Mouse (Mus musculus): ENCODE data around the gene Polr1b. TPM values are rescaled to one million over a fixed set of nuclear protein-coding genes. Genes with fewer than 3 reads are reported as not detected.
A peak's percentile ranks its signal among the peaks of the same experiment; 100 is the strongest.

Gene Polr1b
- total and polyA plus RNA-seq, 2 experiments from 2014 or later, result 11.3 to 21.8 TPM

DNA sequence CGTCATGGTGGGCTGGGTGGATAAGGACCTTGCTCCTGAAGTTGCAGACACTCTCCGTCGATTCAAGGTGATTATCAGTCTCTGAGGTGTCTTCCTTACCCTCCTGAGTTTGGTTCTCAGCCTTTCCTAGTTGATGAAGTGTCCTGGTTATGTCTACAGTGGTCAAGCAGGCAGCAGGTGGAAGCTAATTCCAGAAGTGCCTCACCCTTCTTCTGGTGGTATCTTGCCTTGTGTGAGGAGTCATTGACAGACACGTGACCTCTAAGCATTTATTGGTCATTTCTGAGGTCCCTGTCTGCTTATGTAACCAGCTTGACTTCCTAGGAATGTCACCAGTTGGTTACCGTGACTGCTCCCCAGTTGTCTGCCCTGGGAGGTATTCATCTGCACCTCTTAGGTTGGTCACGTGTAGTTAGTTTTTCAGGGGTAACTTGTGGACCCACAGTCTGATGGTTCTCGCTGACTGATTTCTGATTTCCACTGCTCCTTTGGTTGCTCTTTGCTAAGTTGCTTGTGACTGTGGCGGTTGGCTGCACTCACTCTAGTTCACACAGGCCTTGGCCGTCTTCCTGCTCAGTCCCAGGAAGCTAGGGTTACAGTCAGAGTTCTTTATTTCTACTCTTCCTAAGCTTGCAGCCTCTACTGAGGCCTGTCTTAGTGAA lies 15.0 kb downstream of the Polr1b start:
- TF ChIP-seq CTCF (IDR thresholded peaks at IDR 0.05; ENCODE audit: low read depth), result no peak
- WGBS, result 93% methylated on average over 9 of the region's 9 CpGs
- no peak overlapping the region for H3K27ac ChIP-seq
- ATAC-seq, result no peak
- no peak overlapping the region for H3K4me2 ChIP-seq (ENCODE audit: low read depth, low read length)
- no peak overlapping the region for H3K4me3 ChIP-seq (ENCODE audit: low read length)
- DNase-seq (ENCODE audit: low spot score), result no peak
- H3K36me3 ChIP-seq (ENCODE audit: insufficient read depth, low read length), result peaks cover 61% of the 10 kb centered on the region
- H3K9ac ChIP-seq (replicated peaks; ENCODE audit: low read length), result no peak overlapping the region
- no peaks in the 10 kb centered on the region for H3K9me3 ChIP-seq (ENCODE audit: low read length)
- H3K27me3 ChIP-seq (ENCODE audit: insufficient read depth, low read length), result no peaks in the 10 kb centered on the region
- no peaks in the 10 kb centered on the region for H3K4me1 ChIP-seq (ENCODE audit: insufficient read depth, low read length)

DNA sequence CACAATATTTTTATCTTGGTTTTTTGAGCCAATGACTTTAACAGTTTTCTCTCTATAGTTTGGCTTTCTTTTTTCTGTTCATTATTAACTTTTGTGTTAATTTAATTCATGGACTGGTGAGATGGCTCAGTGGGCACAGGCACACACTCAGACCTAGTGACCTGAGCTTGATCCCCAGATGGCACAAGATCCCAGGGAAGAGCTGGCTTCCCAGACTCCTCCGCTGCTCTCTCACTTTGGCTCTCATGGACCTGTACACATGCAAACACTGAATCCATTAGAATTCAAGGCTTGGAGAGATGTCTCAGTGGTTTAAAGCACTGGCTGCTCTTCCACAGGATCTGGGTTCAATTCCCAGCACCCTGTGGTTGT lies 15.6 kb downstream of the Polr1b start:
- 92% methylated on average over 1 of the region's 1 CpGs for WGBS
- H3K9me3 ChIP-seq (ENCODE audit: low read length), result no peaks in the 10 kb centered on the region
- H3K9ac ChIP-seq (replicated peaks; ENCODE audit: low read length), result no peak overlapping the region
- H3K4me2 ChIP-seq (ENCODE audit: low read depth, low read length), result no peak overlapping the region
- ATAC-seq, result no peak
- peaks cover 61% of the 10 kb centered on the region for H3K36me3 ChIP-seq (ENCODE audit: insufficient read depth, low read length)
- H3K4me3 ChIP-seq (ENCODE audit: low read length), result no peak overlapping the region
- H3K4me1 ChIP-seq (ENCODE audit: insufficient read depth, low read length), result no peaks in the 10 kb centered on the region
- no peaks in the 10 kb centered on the region for H3K27me3 ChIP-seq (ENCODE audit: insufficient read depth, low read length)
- DNase-seq (ENCODE audit: low spot score), result no peak
- H3K27ac ChIP-seq, result no peak overlapping the region
- no peak for TF ChIP-seq CTCF (IDR thresholded peaks at IDR 0.05; ENCODE audit: low read depth)

DNA sequence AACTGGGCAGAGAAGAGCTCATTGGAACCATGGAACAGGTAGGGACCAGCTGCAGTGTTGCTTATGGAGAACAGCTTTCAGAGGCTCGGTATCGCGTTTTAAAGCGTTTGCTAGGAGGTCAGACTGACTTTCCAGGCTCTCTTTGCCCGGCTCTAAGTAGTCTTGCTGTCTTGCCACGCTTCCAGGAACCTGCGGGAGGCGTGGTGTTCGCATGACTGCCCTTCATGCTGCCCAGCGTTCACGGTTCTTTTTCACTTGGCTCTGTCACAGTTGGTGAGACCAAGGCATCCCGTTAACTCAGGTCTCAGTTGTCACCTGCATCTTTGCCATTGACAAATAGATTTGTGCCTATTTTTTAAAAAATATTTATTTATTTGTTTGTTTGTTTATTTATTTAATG lies 17.3 kb downstream of the Polr1b start:
- 93% methylated on average over 12 of the region's 12 CpGs for WGBS
- Histone ChIP-seq H3K27ac (no peak overlapping the region), H3K27me3 (ENCODE audit: insufficient read depth, low read length) (no peaks in the 10 kb centered on the region), H3K4me1 (ENCODE audit: insufficient read depth, low read length) (no peaks in the 10 kb centered on the region), H3K4me3 (ENCODE audit: low read length) (no peak overlapping the region), H3K9ac (replicated peaks; ENCODE audit: low read length) (no peak overlapping the region), H3K36me3 (ENCODE audit: insufficient read depth, low read length) (peaks cover 60% of the 10 kb centered on the region), H3K9me3 (ENCODE audit: low read length) (no peaks in the 10 kb centered on the region), H3K4me2 (ENCODE audit: low read depth, low read length) (no peak overlapping the region)
- DNase-seq (ENCODE audit: low spot score) (no peak), ATAC-seq (no peak)
- no peak for TF ChIP-seq CTCF (IDR thresholded peaks at IDR 0.05; ENCODE audit: low read depth)

DNA sequence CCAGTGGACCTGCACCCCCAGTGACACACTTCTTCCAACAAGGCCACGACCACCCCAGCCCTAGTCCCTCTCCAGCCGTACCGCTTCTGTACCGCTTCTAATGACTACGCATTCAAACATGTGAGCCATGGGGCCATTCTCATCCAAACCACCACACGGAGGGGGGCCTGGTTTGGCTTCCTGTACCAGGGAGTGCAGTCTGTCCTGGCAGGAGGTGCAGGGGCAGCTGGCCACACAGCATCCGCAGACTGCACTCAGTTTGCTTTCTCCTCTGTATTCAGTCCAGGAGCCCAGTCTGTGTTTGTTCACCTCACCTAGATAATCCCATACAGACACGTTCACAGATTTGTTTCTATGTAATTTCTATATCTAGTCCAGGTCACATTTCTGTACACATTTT lies 21.2 kb downstream of the Polr1b start:
- no peak overlapping the region for H3K9ac ChIP-seq (replicated peaks; ENCODE audit: low read length)
- no peak overlapping the region for H3K4me2 ChIP-seq (ENCODE audit: low read depth, low read length)
- no peak overlapping the region for H3K27ac ChIP-seq
- 95% methylated on average over 8 of the region's 8 CpGs for WGBS
- peaks cover 54% of the 10 kb centered on the region for H3K36me3 ChIP-seq (ENCODE audit: insufficient read depth, low read length)
- no peak for TF ChIP-seq CTCF (IDR thresholded peaks at IDR 0.05; ENCODE audit: low read depth)
- no peaks in the 10 kb centered on the region for H3K27me3 ChIP-seq (ENCODE audit: insufficient read depth, low read length)
- H3K4me1 ChIP-seq (ENCODE audit: insufficient read depth, low read length), result no peaks in the 10 kb centered on the region
- no peak overlapping the region for H3K4me3 ChIP-seq (ENCODE audit: low read length)
- DNase-seq (ENCODE audit: low spot score), result no peak
- no peaks in the 10 kb centered on the region for H3K9me3 ChIP-seq (ENCODE audit: low read length)
- no peak for ATAC-seq

DNA sequence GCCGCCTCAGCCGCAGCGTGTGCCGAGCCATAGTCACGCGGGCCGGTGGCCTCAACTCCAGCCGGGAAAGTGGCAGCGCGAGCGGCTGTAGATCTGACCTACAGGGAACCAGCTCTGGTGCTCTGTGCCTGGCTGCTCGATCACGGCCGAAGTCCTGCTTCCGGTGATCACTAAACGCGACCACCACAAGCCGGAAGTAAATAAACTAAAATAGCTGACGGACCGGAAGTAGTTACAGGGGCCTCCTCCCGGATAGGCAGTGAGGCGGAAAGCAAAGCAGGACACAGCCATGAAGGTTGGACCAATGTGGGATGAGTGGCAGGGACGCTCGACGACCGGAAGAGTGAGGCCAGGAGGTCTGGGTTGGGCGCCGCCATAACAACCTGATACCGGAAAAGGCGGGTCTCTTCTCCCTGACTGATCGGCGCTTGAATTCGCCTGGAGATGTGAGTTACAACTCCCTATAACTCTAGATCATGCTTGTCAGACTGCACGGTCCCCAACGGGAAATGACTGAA lies 28.7 kb downstream of the Polr1b start, which contains the start of gene Chchd5:
Gene Chchd5 (plus strand): TSS at position 289 of the 518 bp plus-strand sequence.
- H3K9me3 ChIP-seq (ENCODE audit: low read length), result no peaks in the 10 kb centered on the region
- no peaks in the 10 kb centered on the region for H3K27me3 ChIP-seq (ENCODE audit: insufficient read depth, low read length)
- peaks cover 11% of the 10 kb centered on the region for H3K4me1 ChIP-seq (ENCODE audit: insufficient read depth, low read length)
- TF ChIP-seq CTCF (IDR thresholded peaks at IDR 0.05; ENCODE audit: low read depth), result no peak
- DNase-seq (ENCODE audit: low spot score), result peak; percentile 98
- ATAC-seq, result peak; percentile 100
- peak within 1 kb of the TSS; percentile 71 for H3K9ac ChIP-seq (replicated peaks; ENCODE audit: low read length)
- under 1% methylated on average over 35 of the region's 35 CpGs for WGBS
- H3K4me2 ChIP-seq (ENCODE audit: low read depth, low read length), result peak within 1 kb of the TSS; percentile 76
- peak within 1 kb of the TSS; percentile 57 for H3K4me3 ChIP-seq (ENCODE audit: low read length)
- peak within 1 kb of the TSS; percentile 88 for H3K27ac ChIP-seq
- peaks cover 28% of the 10 kb centered on the region; the same call in 1 of the 2 replicates for H3K36me3 ChIP-seq (ENCODE audit: insufficient read depth, low read length)

DNA sequence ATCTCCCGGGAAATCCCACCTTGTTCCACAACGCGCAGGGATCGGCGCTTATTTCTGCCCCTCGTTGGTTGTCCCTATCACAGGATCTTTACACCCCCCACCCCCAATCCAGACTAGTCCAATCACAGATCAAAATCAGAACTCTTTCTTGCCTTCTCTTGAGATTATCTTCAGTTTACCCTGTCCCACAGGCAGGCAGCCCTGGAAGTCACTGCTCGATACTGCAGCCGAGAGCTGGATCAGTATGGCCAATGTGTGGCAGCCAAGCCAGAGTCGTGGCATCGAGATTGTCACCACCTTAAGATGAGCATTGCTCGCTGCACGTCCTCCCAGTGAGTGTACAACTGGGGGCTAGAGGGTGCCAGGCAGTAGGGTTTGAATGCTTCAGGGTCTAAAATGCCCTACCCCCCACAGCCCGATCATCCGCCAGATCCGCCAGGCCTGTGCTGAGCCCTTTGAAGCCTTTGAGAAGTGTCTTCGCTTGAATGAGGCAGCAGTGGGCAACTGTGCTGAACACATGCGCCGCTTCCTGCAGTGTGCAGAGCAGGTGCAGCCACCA lies 29.3 kb downstream of the Polr1b start:
- ATAC-seq (peak; percentile 52), DNase-seq (ENCODE audit: low spot score) (no peak)
- Histone ChIP-seq H3K4me2 (ENCODE audit: low read depth, low read length) (peak overlapping the region; percentile 76), H3K36me3 (ENCODE audit: insufficient read depth, low read length) (peaks cover 28% of the 10 kb centered on the region; the same call in 1 of the 2 replicates), H3K4me3 (ENCODE audit: low read length) (peak overlapping the region; percentile 57), H3K27ac (peak overlapping the region; percentile 88), H3K4me1 (ENCODE audit: insufficient read depth, low read length) (peaks cover 11% of the 10 kb centered on the region), H3K27me3 (ENCODE audit: insufficient read depth, low read length) (no peaks in the 10 kb centered on the region), H3K9ac (replicated peaks; ENCODE audit: low read length) (peak overlapping the region; percentile 46), H3K9me3 (ENCODE audit: low read length) (no peaks in the 10 kb centered on the region)
- 29% methylated on average over 18 of the region's 18 CpGs for WGBS
- no peak; the same call in 1 of the 2 replicates for TF ChIP-seq CTCF (IDR thresholded peaks at IDR 0.05; ENCODE audit: low read depth)

DNA sequence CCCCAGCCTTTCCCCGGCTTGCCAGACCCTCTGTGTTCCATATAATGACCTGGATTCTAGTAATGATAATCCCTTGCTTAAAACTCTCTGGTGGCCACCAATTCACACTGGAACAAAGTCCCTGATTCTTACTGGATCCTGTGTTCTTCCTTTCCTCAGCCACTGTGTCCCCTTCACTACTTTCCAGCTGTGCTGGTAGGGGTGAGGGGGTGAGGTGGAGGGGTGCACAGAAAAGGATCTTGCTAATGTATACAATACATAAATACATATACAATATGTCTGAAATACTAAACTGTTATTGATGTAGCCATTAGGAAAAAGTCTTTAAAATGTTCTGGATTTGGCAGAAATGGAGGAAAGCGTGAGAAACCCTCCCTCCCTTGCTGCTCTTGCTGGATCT lies 30.0 kb downstream of the Polr1b start:
- ATAC-seq (no peak), DNase-seq (ENCODE audit: low spot score) (no peak)
- Histone ChIP-seq H3K4me3 (ENCODE audit: low read length) (no peak overlapping the region), H3K9ac (replicated peaks; ENCODE audit: low read length) (no peak overlapping the region), H3K36me3 (ENCODE audit: insufficient read depth, low read length) (peaks cover 21% of the 10 kb centered on the region; the same call in 1 of the 2 replicates), H3K4me1 (ENCODE audit: insufficient read depth, low read length) (peaks cover 11% of the 10 kb centered on the region), H3K27ac (peak overlapping the region; percentile 88; the same call in 1 of the 2 replicates), H3K9me3 (ENCODE audit: low read length) (no peaks in the 10 kb centered on the region), H3K27me3 (ENCODE audit: insufficient read depth, low read length) (no peaks in the 10 kb centered on the region), H3K4me2 (ENCODE audit: low read depth, low read length) (no peak overlapping the region)
- no peak for TF ChIP-seq CTCF (IDR thresholded peaks at IDR 0.05; ENCODE audit: low read depth)
- WGBS, result 96% methylated on average over 2 of the region's 2 CpGs

All from hindbrain, postnatal 0 days (tissue).